ENCODE assay signal across 30 mouse cellular contexts in the genomic region with DNA sequence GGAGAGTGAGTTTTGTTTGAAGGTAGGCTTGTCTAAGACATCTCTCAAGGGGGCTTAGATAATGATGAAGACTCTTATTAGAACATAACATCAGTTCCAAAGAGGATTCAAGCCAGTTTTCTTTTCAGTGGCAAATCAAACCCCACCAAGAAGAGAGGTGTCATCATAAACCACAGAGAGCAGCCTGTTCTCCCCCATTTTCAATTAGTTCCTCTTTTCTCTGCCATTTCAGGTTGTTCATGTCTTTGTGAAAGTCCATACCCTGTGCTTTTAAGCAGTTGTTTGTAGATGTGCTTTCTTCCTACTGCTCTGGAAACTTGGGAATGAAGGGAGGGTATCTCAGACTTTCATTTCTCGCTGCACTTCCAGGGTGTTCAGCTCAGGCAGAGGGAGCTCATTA.
DNase-seq lines count a peak whose midpoint lies in the region; ATAC-seq and TF ChIP-seq lines count a peak whose summit lies in the region.
"Had no signal": no experiment of that assay in that cellular context is flagged by ENCODE, and none has a peak within 500 bp of the region (broad histone marks: within the 10 kb centered on the region; RNA-seq: fewer than 3 reads in every experiment).

No protein-coding gene starts in this region.

- H3K79me2 ChIP-seq in MEL (ENCODE audit: control insufficient read depth, insufficient read depth, low read length, poor library complexity) = no peaks in the 10 kb centered on the region

- 100% methylated on average over 1 of the region's 1 CpGs for WGBS in cerebellum, adult 2 months

- H3K9me3 ChIP-seq in MEL (replicated peaks; ENCODE audit: insufficient read depth, low read length) = no peaks in the 10 kb centered on the region
- H3K9me3 ChIP-seq: embryonic facial prominence, embryonic 10.5 days; embryonic facial prominence, embryonic 15.5 days; forebrain, embryonic 12.5 days; liver, embryonic 15.5 days; lung, embryonic 15.5 days; midbrain, embryonic 12.5 days; neural tube, embryonic 13.5 days had no signal

- no peak overlapping the region for H3K9ac ChIP-seq in MEL (ENCODE audit: control insufficient read depth, low read depth, low read length, poor library complexity, severe bottlenecking)
- H3K9ac ChIP-seq: embryonic facial prominence, embryonic 15.5 days; forebrain, embryonic 12.5 days; hindbrain, embryonic 14.5 days; liver, embryonic 15.5 days; lung, embryonic 15.5 days; midbrain, embryonic 12.5 days; neural tube, embryonic 13.5 days had no signal

- H3K27ac ChIP-seq in MEL (ENCODE audit: control insufficient read depth, low read depth, low read length) = no peak overlapping the region
- H3K27ac ChIP-seq in cerebellum, adult 2 months (ENCODE audit: insufficient read depth, low read length) = no peak overlapping the region
- H3K27ac ChIP-seq: embryonic facial prominence, embryonic 10.5 days; embryonic facial prominence, embryonic 15.5 days; forebrain, embryonic 12.5 days; hindbrain, embryonic 14.5 days; liver, embryonic 15.5 days; lung, embryonic 15.5 days; midbrain, embryonic 12.5 days; neural tube, embryonic 13.5 days had no signal

- no peaks in the 10 kb centered on the region for H3K4me1 ChIP-seq in MEL (ENCODE audit: control insufficient read depth in 1 of 2, insufficient read depth in 2 of 2, low read length in 2 of 2)
- H3K4me1 ChIP-seq in cerebellum, adult 2 months (ENCODE audit: control insufficient read depth, insufficient read depth, low read length) = no peaks in the 10 kb centered on the region
- H3K4me1 ChIP-seq: embryonic facial prominence, embryonic 10.5 days; forebrain, embryonic 12.5 days; liver, embryonic 15.5 days; lung, embryonic 15.5 days; midbrain, embryonic 12.5 days; neural tube, embryonic 13.5 days had no signal

- no peak for TF ChIP-seq EP300 in MEL (IDR thresholded peaks at IDR 0.05; ENCODE audit: low read depth in 1 of 2, low read length in 2 of 2)

- H3K36me3 ChIP-seq in MEL (ENCODE audit: control insufficient read depth in 1 of 2, insufficient read depth in 2 of 2, low read length in 2 of 2) = no peaks in the 10 kb centered on the region
- H3K36me3 ChIP-seq: embryonic facial prominence, embryonic 10.5 days; embryonic facial prominence, embryonic 15.5 days; forebrain, embryonic 12.5 days; G1E; liver, embryonic 15.5 days; lung, embryonic 15.5 days; midbrain, embryonic 12.5 days; neural tube, embryonic 13.5 days had no signal

- TF ChIP-seq RAD21 in MEL (IDR thresholded peaks at IDR 0.05; ENCODE audit: low read depth, low read length) = no peak

- no peak for TF ChIP-seq CTCF in MEL (IDR thresholded peaks at IDR 0.05 in 2 of 3, conservative IDR thresholded peaks at IDR 0.05 in 1 of 3; ENCODE audit: control insufficient read depth in 1 of 3, insufficient read depth in 1 of 3, low read depth in 2 of 3, low read length in 3 of 3, poor library complexity in 1 of 3, severe bottlenecking in 1 of 3)
- TF ChIP-seq CTCF in cerebellum, adult 2 months (IDR thresholded peaks at IDR 0.05; ENCODE audit: borderline replicate concordance, insufficient read depth, low read depth, low read length) = no peak

- H3K27me3 ChIP-seq in MEL (ENCODE audit: control insufficient read depth in 1 of 2, insufficient read depth in 2 of 2, low read length in 2 of 2) = no peaks in the 10 kb centered on the region
- no peaks in the 10 kb centered on the region for H3K27me3 ChIP-seq in cerebellum, adult 2 months (ENCODE audit: control insufficient read depth, insufficient read depth, low read length)
- H3K27me3 ChIP-seq: embryonic facial prominence, embryonic 15.5 days; forebrain, embryonic 12.5 days; liver, embryonic 15.5 days; lung, embryonic 15.5 days; midbrain, embryonic 12.5 days; neural tube, embryonic 13.5 days; Patski had no signal

- TF ChIP-seq POLR2A in MEL (IDR thresholded peaks at IDR 0.05; ENCODE audit: control insufficient read depth in 1 of 2, insufficient read depth in 1 of 2, low read depth in 1 of 2, low read length in 2 of 2, poor library complexity in 1 of 2) = no peak
- TF ChIP-seq POLR2A in cerebellum, adult 2 months (IDR thresholded peaks at IDR 0.05; ENCODE audit: borderline replicate concordance, insufficient read depth, low read length) = no peak

- H3K4me3 ChIP-seq in MEL (ENCODE audit: control insufficient read depth in 1 of 2, insufficient read depth in 1 of 2, low read depth in 2 of 2, low read length in 2 of 2) = no peak overlapping the region
- H3K4me3 ChIP-seq in cerebellum, adult 2 months (replicated peaks; ENCODE audit: insufficient read depth, low read depth, low read length) = no peak overlapping the region
- H3K4me3 ChIP-seq: embryonic facial prominence, embryonic 10.5 days; embryonic facial prominence, embryonic 15.5 days; forebrain, embryonic 12.5 days; liver, embryonic 15.5 days; lung, embryonic 15.5 days; midbrain, embryonic 12.5 days; neural tube, embryonic 13.5 days had no signal

- DNase-seq in lung, postnatal 36 days = peak; percentile 15
- DNase-seq in lung, postnatal 10 days = no peak
- DNase-seq in MEL (ENCODE audit: low read depth, low spot score) = peak; percentile 6
- no peak for DNase-seq in cerebellum, adult 2 months
- DNase-seq in right cerebral cortex, adult 2 months (ENCODE audit: low spot score in 2 of 2) = no peak
- DNase-seq in embryo, embryonic 10 days (ENCODE audit: low spot score) = no peak
- DNase-seq: adrenal gland, postnatal 10 days; cerebellum, adult 11-12 months; cerebellum, postnatal 10 days; gastrocnemius, postnatal 10 days; heart, postnatal 36 days; kidney, adult 18-20 months; kidney, postnatal 36 days; layer of hippocampus, adult 9-11 months; liver; retina, postnatal 1 day; right cerebral cortex, postnatal 25 days; thymus, postnatal 4 days had no signal

- peak; percentile 75 to 84 for ATAC-seq in hematopoietic stem cell, adult 5-6 weeks (replicated peaks in 1 of 2; ENCODE audit: insufficient read depth in 1 of 2, low FRiP score in 2 of 2, low TSS enrichment in 1 of 2, low read depth in 1 of 2, poor library complexity in 2 of 2, severe bottlenecking in 2 of 2)
- ATAC-seq in neutrophil, adult 5-6 weeks (ENCODE audit: extremely low read depth, insufficient number of reproducible peaks, low FRiP score, poor library complexity, severe bottlenecking) = peak; percentile 61; the same call in 1 of the 2 replicates
- ATAC-seq: Patski had no signal

TF ChIP-seq in MEL, 35 proteins besides CTCF, POLR2A, EP300 and RAD21:
- TF ChIP-seq MEF2A (IDR thresholded peaks at IDR 0.05; ENCODE audit: extremely low read depth, insufficient replicate concordance, low read depth, low read length, poor library complexity, severe bottlenecking) (no peak), CHD1 (IDR thresholded peaks at IDR 0.05; ENCODE audit: low read depth, low read length) (no peak), TCF12 (IDR thresholded peaks at IDR 0.05; ENCODE audit: low read depth, low read length) (no peak), MYC (IDR thresholded peaks at IDR 0.05; ENCODE audit: low read depth, low read length) (no peak), NRF1 (IDR thresholded peaks at IDR 0.05; ENCODE audit: insufficient read depth, low read depth, low read length, poor library complexity, severe bottlenecking) (no peak), ZKSCAN1 (IDR thresholded peaks at IDR 0.05; ENCODE audit: low read depth, low read length) (no peak), KAT2A (conservative IDR thresholded peaks at IDR 0.05; ENCODE audit: low read depth, low read length) (no peak), GATA1 (IDR thresholded peaks at IDR 0.05; ENCODE audit: low read depth, low read length) (no peak), USF2 (IDR thresholded peaks at IDR 0.05; ENCODE audit: borderline replicate concordance in 1 of 2, insufficient read depth in 1 of 2, low read depth in 1 of 2, low read length in 2 of 2) (no peak), CHD2 (IDR thresholded peaks at IDR 0.05; ENCODE audit: low read length) (no peak), ELF1 (IDR thresholded peaks at IDR 0.05; ENCODE audit: low read depth, low read length) (no peak), MYB (IDR thresholded peaks at IDR 0.05; ENCODE audit: low read depth, low read length) (no peak), ETS1 (IDR thresholded peaks at IDR 0.05; ENCODE audit: low read depth, low read length) (no peak), NELFE (IDR thresholded peaks at IDR 0.05; ENCODE audit: low read depth, low read length) (no peak), MAZ (IDR thresholded peaks at IDR 0.05; ENCODE audit: low read depth, low read length) (no peak), USF1 (IDR thresholded peaks at IDR 0.05; ENCODE audit: low read depth, low read length) (no peak), MAX (IDR thresholded peaks at IDR 0.05; ENCODE audit: low read length) (no peak)

Comparison
In these comparisons a context has a peak if more than half of its experiments do, and no peak if none do; other contexts are left out.
1. DNase-seq: peak in lung, postnatal 36 days (single experiment) and MEL (single experiment); none in lung, postnatal 10 days (single experiment), cerebellum, adult 2 months (0 of 2), right cerebral cortex, adult 2 months (0 of 2) and embryo, embryonic 10 days (single experiment).